Mouse (Mus musculus) 3134 (cell line): Measurements from ENCODE around the gene Cstf1.

Experiments
- DNase-seq: peaks from one replicate; pipeline ENCODE4 v3.0.0-alpha.2; 2011; ENCODE audit warnings: low spot score; ENCODE audit not compliant: insufficient read length; ENCODE audit errors: extremely low read depth

The Cstf1 gene

GRCm38 (mm10) chr2:172376551-172376950 is 6.1 kb downstream of the Cstf1 start:
- no peak for DNase-seq

DNA sequence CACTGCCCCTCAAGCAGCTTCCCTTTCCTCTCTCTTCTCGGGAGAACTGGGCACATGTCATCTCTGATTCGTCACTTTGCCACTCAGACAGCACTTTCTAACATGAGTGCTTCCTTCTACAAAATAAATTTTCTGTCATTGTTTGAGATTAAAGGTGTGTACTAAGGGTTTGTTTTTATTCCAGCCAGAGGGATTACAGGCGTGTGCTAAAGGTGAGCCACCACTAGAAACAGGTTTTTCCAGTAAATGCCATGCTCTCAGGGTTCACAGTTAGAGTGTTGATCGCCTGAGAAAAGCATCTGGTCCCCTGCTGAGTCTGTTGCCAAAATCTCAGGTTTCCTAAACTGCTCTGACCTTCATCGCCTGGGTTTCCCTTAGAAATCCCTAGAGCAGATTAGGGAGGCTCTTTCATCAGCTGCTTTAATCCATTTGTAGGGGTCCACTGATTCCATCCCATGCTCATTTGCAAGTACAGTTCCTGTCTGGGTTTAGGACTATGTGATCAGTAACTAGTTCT is 6.6 kb downstream of the Cstf1 start:
- no peak for DNase-seq

DNA sequence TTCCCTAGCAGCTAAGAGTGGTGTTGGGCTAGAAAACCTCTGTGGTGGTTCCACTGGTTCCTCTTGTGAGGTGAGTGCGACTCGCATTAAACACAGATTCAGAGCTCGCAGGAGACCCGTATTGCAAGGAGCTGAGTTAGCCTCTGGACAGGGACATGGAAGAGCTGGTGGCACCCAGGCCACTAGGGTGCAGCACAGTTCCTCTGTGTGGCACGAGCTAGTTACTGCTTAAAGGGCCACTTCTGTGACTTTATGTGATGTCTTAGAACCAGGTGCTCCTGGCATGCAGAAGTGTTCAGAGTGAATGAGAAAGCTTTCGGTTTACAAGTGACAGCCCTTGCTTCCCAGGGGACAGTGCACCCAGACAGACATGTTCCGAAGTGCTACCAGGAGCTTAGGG is 7.9 kb downstream of the Cstf1 start:
- DNase-seq = no peak

DNA sequence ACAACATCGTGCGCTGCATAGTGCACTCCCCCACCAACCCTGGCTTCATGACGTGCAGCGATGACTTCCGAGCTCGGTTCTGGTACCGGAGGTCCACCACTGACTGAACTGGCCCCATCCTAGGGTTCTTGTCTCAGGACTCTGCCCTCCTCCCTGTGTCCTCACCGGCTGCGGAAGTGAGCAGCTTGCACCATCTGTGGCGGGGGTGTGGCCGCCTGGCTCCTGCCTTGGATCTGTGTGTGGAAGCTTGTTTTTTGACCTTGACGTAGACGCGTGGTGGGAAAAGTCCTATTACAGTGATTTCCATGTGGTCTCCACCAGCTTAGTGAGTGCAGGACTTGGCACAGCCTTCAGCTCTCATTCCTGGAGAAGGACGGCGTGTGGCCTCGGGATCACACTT is 10.0 kb downstream of the Cstf1 start:
- DNase-seq = no peak

- DNase-seq = no peak
These were observed 10.9 kb downstream of the Cstf1 start for GRCm38 (mm10) chr2:172381341-172381740.

GRCm38 (mm10) chr2:172381898-172382297 is 11.4 kb downstream of the Cstf1 start:
- no peak for DNase-seq

DNA sequence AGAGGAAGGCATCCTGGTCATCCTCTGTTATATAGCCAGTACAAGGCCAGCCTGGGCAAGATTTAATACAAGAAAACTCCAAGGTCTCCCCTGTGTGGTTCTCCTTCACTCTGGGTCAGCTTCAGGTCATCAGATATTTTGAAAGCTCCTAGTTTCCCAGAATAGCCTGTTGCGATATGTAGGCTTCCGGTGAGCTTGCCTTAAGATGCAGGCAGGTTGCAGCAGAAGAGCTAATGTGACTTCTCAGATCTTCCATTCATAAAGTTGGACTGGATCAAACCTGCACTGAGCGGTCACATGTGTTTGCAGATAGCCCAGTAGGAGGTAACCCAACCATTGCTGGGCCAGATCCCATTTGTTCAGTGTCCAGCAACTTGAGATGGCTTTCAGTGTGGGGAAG is 14.2 kb downstream of the Cstf1 start:
- DNase-seq = no peak

GRCm38 (mm10) chr2:172390341-172390740 is 19.9 kb downstream of the Cstf1 start:
- no peak for DNase-seq

- DNase-seq = no peak
These were observed 21.6 kb downstream of the Cstf1 start for GRCm38 (mm10) chr2:172392041-172392521.

DNA sequence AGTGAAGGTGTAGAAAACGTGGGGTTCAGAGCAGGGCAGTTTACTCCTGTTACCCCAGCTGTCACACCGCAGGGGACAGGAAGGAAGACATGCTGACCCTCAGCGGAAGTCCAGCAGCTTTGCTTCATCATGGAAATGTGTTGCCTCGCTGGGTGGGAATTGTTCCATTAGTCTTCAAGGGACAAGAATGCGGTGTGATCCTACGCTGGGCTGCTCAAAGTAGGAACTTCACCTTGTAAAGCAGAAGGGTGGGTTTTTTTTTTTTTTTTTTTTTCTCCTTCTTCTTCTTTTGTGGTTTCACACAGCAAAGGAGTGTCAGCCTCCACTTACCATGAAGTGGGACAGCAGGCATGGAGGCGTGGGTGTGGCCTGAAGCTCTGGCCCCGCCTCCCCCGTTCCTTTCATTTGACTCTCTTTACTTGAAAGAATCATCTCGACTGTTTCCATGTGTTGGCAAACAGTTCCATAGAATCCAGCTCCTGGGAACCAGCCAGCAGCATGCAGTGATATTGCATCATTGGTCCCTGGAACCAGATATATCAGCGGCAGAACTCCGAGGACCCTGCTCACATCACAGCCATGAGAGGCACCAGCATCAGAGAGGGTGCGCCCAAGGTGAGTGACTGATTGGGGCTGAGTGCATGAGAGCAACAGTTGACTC is 23.0 kb downstream of the Cstf1 start, which contains the start of gene Cass4:
Cass4 (plus strand) TSS at position 404 of the 661 bp plus-strand sequence.
- DNase-seq = no peak

- DNase-seq = no peak
These were observed 23.5 kb downstream of the Cstf1 start for GRCm38 (mm10) chr2:172394052-172394392.

DNA sequence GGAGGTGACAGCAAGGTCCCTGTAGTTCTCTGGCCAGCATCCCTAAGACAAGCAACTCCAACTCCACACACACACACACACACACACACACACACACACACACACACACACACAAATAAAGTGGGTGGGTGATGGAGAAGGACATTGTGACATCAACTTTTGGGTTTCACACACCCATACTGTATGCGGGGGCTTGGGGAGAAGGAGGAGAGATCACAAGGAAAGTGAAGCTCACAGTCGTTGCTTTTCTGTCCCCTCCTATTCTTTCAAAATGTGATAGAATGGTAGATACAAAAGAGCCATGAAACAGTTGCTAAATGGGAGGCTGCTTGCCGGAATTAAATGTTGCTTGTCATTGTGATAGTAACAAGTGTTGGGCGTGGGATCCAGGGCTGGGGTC is 24.2 kb downstream of the Cstf1 start:
- no peak for DNase-seq

DNA sequence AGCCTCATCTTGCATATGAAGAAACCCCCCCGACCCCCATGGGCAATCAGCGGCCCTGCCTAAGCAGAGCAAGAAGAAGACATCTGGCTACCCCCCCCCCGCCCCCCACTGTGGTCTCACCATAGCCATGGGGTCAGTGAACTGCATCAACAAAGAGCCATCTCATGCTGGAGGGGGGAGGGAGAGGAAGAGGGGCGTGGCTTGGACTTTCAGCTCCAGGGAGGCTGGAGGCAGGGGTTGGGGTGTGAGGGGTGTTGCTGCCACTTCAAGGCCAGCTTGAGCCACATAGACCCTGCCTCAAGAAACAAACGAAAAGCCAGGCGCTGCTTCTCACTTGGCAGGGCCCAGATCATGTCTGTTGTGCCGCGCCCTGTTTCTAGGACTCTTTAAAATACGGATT is 25.5 kb downstream of the Cstf1 start:
- no peak for DNase-seq

DNA sequence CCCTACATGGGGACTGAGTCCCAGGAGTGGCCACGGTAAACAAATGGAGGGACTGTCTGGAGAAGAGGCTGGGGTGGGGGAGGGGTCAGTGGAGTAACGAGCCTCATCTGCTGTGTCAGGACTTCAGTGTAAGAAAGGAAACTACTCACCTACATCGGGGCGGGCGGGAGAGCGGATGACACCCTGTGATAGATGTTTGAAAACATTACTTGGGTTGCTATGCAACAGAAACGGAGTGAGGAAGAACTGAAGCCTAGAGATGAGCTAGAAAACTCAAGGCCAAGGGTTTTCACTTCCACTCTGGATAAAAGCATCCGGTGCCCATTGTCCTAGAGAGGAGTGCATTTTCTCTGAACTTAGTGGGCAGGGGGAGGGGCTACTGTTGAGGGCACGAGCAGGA is 29.4 kb downstream of the Cstf1 start:
- no peak for DNase-seq

GRCm38 (mm10) chr2:172401116-172401825 is 30.8 kb downstream of the Cstf1 start:
- DNase-seq = no peak

GRCm38 (mm10) chr2:172404239-172404638 is 33.8 kb downstream of the Cstf1 start:
- DNase-seq = no peak

- DNase-seq = no peak
These were observed 34.5 kb downstream of the Cstf1 start for GRCm38 (mm10) chr2:172405011-172405410.

GRCm38 (mm10) chr2:172406173-172406572 is 35.7 kb downstream of the Cstf1 start:
- DNase-seq = no peak

- no peak for DNase-seq
These were observed 37.0 kb downstream of the Cstf1 start for GRCm38 (mm10) chr2:172407499-172407898.

DNA sequence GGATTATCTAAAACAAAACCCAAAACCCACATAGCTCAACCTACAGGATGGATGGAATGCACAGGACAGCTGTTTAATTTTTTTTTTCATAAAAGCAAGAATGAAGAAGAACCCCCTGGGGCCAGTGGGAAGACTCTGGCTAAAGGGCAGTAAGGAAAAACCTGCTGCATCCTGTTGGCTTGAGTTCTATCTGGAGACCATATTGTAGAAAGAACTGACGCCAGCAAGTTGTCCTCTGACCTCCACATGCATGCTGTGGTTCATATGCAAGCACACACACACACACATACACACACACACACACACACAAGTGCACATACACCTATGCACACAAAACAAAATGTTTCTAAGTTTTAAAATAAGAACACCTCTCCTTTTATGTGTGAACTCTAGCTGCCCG is 40.2 kb downstream of the Cstf1 start:
- DNase-seq = no peak

GRCm38 (mm10) chr2:172411091-172411490 is 40.6 kb downstream of the Cstf1 start:
- DNase-seq = peak; percentile 62

DNA sequence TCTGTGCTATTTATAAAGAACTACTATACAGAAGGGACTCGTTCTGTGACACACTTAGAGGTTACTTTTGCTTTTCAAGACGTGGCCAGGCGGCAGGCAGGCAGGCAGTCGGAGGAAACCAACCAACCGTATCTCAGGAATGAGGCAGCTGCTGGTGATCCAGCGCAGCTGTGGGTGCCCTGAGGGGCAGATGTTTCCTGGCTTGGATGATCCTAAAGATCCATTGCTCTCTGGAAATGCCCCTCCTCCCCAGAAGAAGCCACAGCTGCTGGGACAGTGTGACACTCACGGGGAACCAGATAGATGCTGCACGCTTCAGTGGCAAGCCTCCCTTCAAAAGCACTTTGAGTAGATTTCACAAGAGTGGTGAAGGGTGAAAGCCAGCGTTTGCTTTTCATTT is 42.0 kb downstream of the Cstf1 start:
- DNase-seq = no peak
